Mouse (Mus musculus) B cell, adult 2 months (primary cell): ENCODE measurements around the gene Ankrd45.
"Not testable (repeated sequence)": the region's sequence is repeated elsewhere in the genome, so short reads cannot be mapped to it uniquely, and the experiment has no call there.

Source experiments
- DNase-seq, 2 experiments: peaks; one replicate each; pipeline ENCODE4 v3.0.0; 2022

The Ankrd45 gene

GRCm38 (mm10) chr1:161190253-161190910 lies 47.9 kb downstream of the Ankrd45 start:
- DNase-seq = no peak

- peak; percentile 58 to 60 for DNase-seq
Measured at GRCm38 (mm10) chr1:161195541-161196351, 53.3 kb downstream of the Ankrd45 start.

GRCm38 (mm10) chr1:161196364-161196763 lies 53.9 kb downstream of the Ankrd45 start:
- DNase-seq = not testable (repeated sequence)

- DNase-seq = no peak
Measured at GRCm38 (mm10) chr1:161199856-161200255, 57.4 kb downstream of the Ankrd45 start.

- peak; percentile 64 for DNase-seq
Measured at GRCm38 (mm10) chr1:161214465-161214864, 72.0 kb downstream of the Ankrd45 start.

DNA sequence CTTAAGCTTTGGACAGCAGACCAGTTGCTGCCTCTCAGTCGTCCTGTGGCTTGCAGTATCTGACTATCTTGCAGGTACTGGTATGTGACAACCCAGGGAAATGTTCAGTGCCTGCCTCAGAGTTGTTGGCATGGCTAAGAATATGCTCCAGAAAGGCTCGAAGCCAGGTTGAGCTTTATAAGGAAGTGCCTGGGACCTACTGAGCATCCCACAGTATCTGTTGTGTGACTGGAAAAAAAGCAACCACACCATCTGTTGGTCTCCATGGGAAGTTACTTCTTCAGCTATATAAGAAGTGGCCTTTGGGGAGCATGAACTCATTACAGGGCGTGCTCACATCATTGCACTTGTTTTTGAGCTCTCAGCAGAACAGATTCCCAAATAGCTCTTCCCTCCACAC lies 77.3 kb downstream of the Ankrd45 start:
- no peak for DNase-seq
